Mouse (Mus musculus): ENCODE data around the gene Srp54a. TPM values are rescaled to one million over a fixed set of nuclear protein-coding genes. Genes with fewer than 3 reads are reported as not detected.
"Not testable (repeated sequence)": the region's sequence is repeated elsewhere in the genome, so short reads cannot be mapped to it uniquely, and the experiment has no call there.

Srp54a gene
- total RNA-seq (2014; fragmentation: Nextera tagmentation) = 72.6 and 88.9 TPM in 2 replicates
- total RNA-seq (2017) = 194 and 251 TPM in 2 replicates

GRCm38 (mm10) chr12:55079726-55080600, at the start of gene Srp54a, which contains the start of gene 2700097O09Rik:
TSS of gene Srp54a (plus strand) at chr12:55080262.
TSS of gene 2700097O09Rik (minus strand) at chr12:55080110.
- ATAC-seq (replicated peaks; ENCODE audit: low FRiP score, low TSS enrichment, poor library complexity, severe bottlenecking) = peak; percentile 97

- ATAC-seq (replicated peaks; ENCODE audit: low FRiP score, low TSS enrichment, poor library complexity, severe bottlenecking) = no peak
Measured at GRCm38 (mm10) chr12:55041011-55041410, 39.1 kb upstream of the Srp54a start.

- no peak for ATAC-seq (replicated peaks; ENCODE audit: low FRiP score, low TSS enrichment, poor library complexity, severe bottlenecking)
Measured at GRCm38 (mm10) chr12:55049731-55050353, 30.2 kb upstream of the Srp54a start.

- peak; percentile 84 for ATAC-seq (replicated peaks; ENCODE audit: low FRiP score, low TSS enrichment, poor library complexity, severe bottlenecking)
Measured at GRCm38 (mm10) chr12:55051210-55052173, 28.6 kb upstream of the Srp54a start.

GRCm38 (mm10) chr12:55053267-55053666, 26.8 kb upstream of the Srp54a start:
- peak; percentile 67 for ATAC-seq (replicated peaks; ENCODE audit: low FRiP score, low TSS enrichment, poor library complexity, severe bottlenecking)

GRCm38 (mm10) chr12:55054551-55055241, 25.4 kb upstream of the Srp54a start:
- no peak for ATAC-seq (replicated peaks; ENCODE audit: low FRiP score, low TSS enrichment, poor library complexity, severe bottlenecking)

GRCm38 (mm10) chr12:55056703-55057102, 23.4 kb upstream of the Srp54a start:
- no peak for ATAC-seq (replicated peaks; ENCODE audit: low FRiP score, low TSS enrichment, poor library complexity, severe bottlenecking)

GRCm38 (mm10) chr12:55058865-55059615, 21.0 kb upstream of the Srp54a start:
- ATAC-seq (replicated peaks; ENCODE audit: low FRiP score, low TSS enrichment, poor library complexity, severe bottlenecking) = no peak

GRCm38 (mm10) chr12:55059812-55060211, 20.2 kb upstream of the Srp54a start:
- peak; percentile 64 for ATAC-seq (replicated peaks; ENCODE audit: low FRiP score, low TSS enrichment, poor library complexity, severe bottlenecking)

GRCm38 (mm10) chr12:55060212-55060898, 19.7 kb upstream of the Srp54a start:
- ATAC-seq (replicated peaks; ENCODE audit: low FRiP score, low TSS enrichment, poor library complexity, severe bottlenecking) = peak; percentile 89

- ATAC-seq (replicated peaks; ENCODE audit: low FRiP score, low TSS enrichment, poor library complexity, severe bottlenecking) = no peak
Measured at GRCm38 (mm10) chr12:55061006-55061405, 19.1 kb upstream of the Srp54a start.

- ATAC-seq (replicated peaks; ENCODE audit: low FRiP score, low TSS enrichment, poor library complexity, severe bottlenecking) = no peak
Measured at GRCm38 (mm10) chr12:55062141-55062540, 17.9 kb upstream of the Srp54a start.

GRCm38 (mm10) chr12:55072495-55072894, 7.6 kb upstream of the Srp54a start:
- ATAC-seq (replicated peaks; ENCODE audit: low FRiP score, low TSS enrichment, poor library complexity, severe bottlenecking) = no peak

GRCm38 (mm10) chr12:55073686-55074085, 6.4 kb upstream of the Srp54a start:
- ATAC-seq (replicated peaks; ENCODE audit: low FRiP score, low TSS enrichment, poor library complexity, severe bottlenecking) = peak; percentile 60

- ATAC-seq (replicated peaks; ENCODE audit: low FRiP score, low TSS enrichment, poor library complexity, severe bottlenecking) = no peak
Measured at GRCm38 (mm10) chr12:55075296-55075695, 4.8 kb upstream of the Srp54a start.

- not testable (repeated sequence) for ATAC-seq (replicated peaks; ENCODE audit: low FRiP score, low TSS enrichment, poor library complexity, severe bottlenecking)
Measured at GRCm38 (mm10) chr12:55078706-55079105, 1.4 kb upstream of the Srp54a start.

GRCm38 (mm10) chr12:55080601-55080942, 510 bp downstream of the Srp54a start:
- ATAC-seq (replicated peaks; ENCODE audit: low FRiP score, low TSS enrichment, poor library complexity, severe bottlenecking) = not testable (repeated sequence)

GRCm38 (mm10) chr12:55092127-55092526, 12.1 kb downstream of the Srp54a start:
- not testable (repeated sequence) for ATAC-seq (replicated peaks; ENCODE audit: low FRiP score, low TSS enrichment, poor library complexity, severe bottlenecking)

Data from megakaryocyte-erythroid progenitor cell, adult 5-6 weeks (primary cell).